ENCODE assay signal across 8 mouse cellular contexts in genomic region chr6:128445761-128446535, GRCm38 (mm10). TPM values are rescaled to one million over a fixed set of nuclear protein-coding genes. Genes with fewer than 3 reads are reported as not detected.
DNase-seq lines count a peak whose midpoint lies in the region; ATAC-seq and TF ChIP-seq lines count a peak whose summit lies in the region.

No protein-coding gene starts in this region.

- DNase-seq in layer of hippocampus, adult 2 months (ENCODE audit: low spot score in 2 of 2) = peak; percentile 52 to 63
- no peak for DNase-seq in layer of hippocampus, adult 9-10 months (ENCODE audit: low spot score)
- peak; percentile 79 for DNase-seq in adrenal gland, postnatal 10 days
- peak; percentile 55 to 73 for DNase-seq in heart, postnatal 14 days
- peak; percentile 71 to 78 for DNase-seq in kidney, postnatal 4 days

- intact Hi-C loops in heart, postnatal 14 days (cut with DNase I) = loop anchor here (1.0 kb wide), 1 partner anchor 33 kb away; no protein-coding TSS in a partner anchor

- peak; percentile 88 for TF ChIP-seq CTCF in layer of hippocampus, adult 2 months (conservative IDR thresholded peaks at IDR 0.05)
- peak; percentile 53; the same call in 1 of the 2 replicates for TF ChIP-seq CTCF in embryonic fibroblast, embryonic 13.5 days (IDR thresholded peaks at IDR 0.05; ENCODE audit: borderline replicate concordance, insufficient read depth, low read length)

- ATAC-seq in stomach, embryonic 14.5 days (ENCODE audit: insufficient number of reproducible peaks, insufficient read depth, low FRiP score, low read depth) = peak; percentile 59; the same call in 1 of the 2 replicates

- H3K4me1 ChIP-seq in embryonic fibroblast, embryonic 13.5 days (ENCODE audit: control insufficient read depth, insufficient read depth, low read length) = no peaks in the 10 kb centered on the region
- H3K4me1 ChIP-seq in megakaryocyte, embryonic 14.5 days = peaks cover 17% of the 10 kb centered on the region
- H3K4me1 ChIP-seq in stomach, embryonic 14.5 days (ENCODE audit: control insufficient read depth, insufficient read depth, low read length) = no peaks in the 10 kb centered on the region

- H3K36me3 ChIP-seq in megakaryocyte, embryonic 14.5 days (replicated peaks; ENCODE audit: low read length) = no peaks in the 10 kb centered on the region
- no peaks in the 10 kb centered on the region for H3K36me3 ChIP-seq in stomach, embryonic 14.5 days (ENCODE audit: control insufficient read depth, insufficient read depth, low read length)

- H3K4me2 ChIP-seq in stomach, embryonic 14.5 days (replicated peaks; ENCODE audit: low read depth, low read length) = peak overlapping the region; percentile 27

- H3K9ac ChIP-seq in stomach, embryonic 14.5 days (replicated peaks; ENCODE audit: low read depth, low read length) = no peak overlapping the region

- H3K4me3 ChIP-seq in layer of hippocampus, adult 2 months = peak overlapping the region; percentile 5
- H3K4me3 ChIP-seq in embryonic fibroblast, embryonic 13.5 days (ENCODE audit: insufficient read depth, low read length) = no peak overlapping the region
- H3K4me3 ChIP-seq in megakaryocyte, embryonic 14.5 days (replicated peaks) = peak overlapping the region; percentile 53
- no peak overlapping the region for H3K4me3 ChIP-seq in stomach, embryonic 14.5 days (ENCODE audit: low read depth, low read length)

- H3K9me3 ChIP-seq in megakaryocyte, embryonic 14.5 days = no peaks in the 10 kb centered on the region
- H3K9me3 ChIP-seq in stomach, embryonic 14.5 days (ENCODE audit: control insufficient read depth, low read depth, low read length) = no peaks in the 10 kb centered on the region

- no peak overlapping the region for H3K27ac ChIP-seq in layer of hippocampus, adult 2 months
- H3K27ac ChIP-seq in embryonic fibroblast, embryonic 13.5 days (ENCODE audit: insufficient read depth, low read length) = no peak overlapping the region
- no peak overlapping the region for H3K27ac ChIP-seq in stomach, embryonic 14.5 days (ENCODE audit: low read length)

- WGBS in stomach, embryonic 14.5 days = 13% methylated on average over 14 of the region's 14 CpGs

- no peak for TF ChIP-seq POLR2A in embryonic fibroblast, embryonic 13.5 days (IDR thresholded peaks at IDR 0.05; ENCODE audit: low read depth, low read length)

- H3K27me3 ChIP-seq in megakaryocyte, embryonic 14.5 days (replicated peaks) = peaks cover 12% of the 10 kb centered on the region
- no peaks in the 10 kb centered on the region for H3K27me3 ChIP-seq in stomach, embryonic 14.5 days (ENCODE audit: control insufficient read depth, insufficient read depth, low read length)

RNA-seq across cellular contexts. Expression of gene Fkbp4, which starts 7.5 kb away (rescaled TPM):
- total RNA-seq in layer of hippocampus, adult 2 months (2021) = 100 to 1,000 TPM; 105 to 115 TPM
- 100 to 1,000 TPM; 170 to 173 TPM for total RNA-seq in adrenal gland, postnatal 10 days (2021)
- 79.9 and 102 TPM in 2 replicates for polyA plus RNA-seq in embryonic fibroblast, embryonic 13.5 days (2011; ENCODE audit: insufficient read length, low read depth, missing spikeins)
- 100 to 1,000 TPM; 259 to 278 TPM for total RNA-seq in heart, postnatal 14 days (2021)
- polyA plus RNA-seq in megakaryocyte, embryonic 14.5 days (2012; ENCODE audit: insufficient read depth, low replicate concordance) = 174 and 185 TPM in 2 replicates
- 392 and 413 TPM in 2 replicates for polyA plus RNA-seq in stomach, embryonic 14.5 days (2014; fragmentation: Nextera tagmentation; extraction: Ambion mirVana)

RNA-seq across cellular contexts. Expression of gene Itfg2, which starts 21.2 kb away (rescaled TPM):
- 10 to 100 TPM; 23.8 to 28.6 TPM for total RNA-seq in layer of hippocampus, adult 2 months (2021)
- 10 to 100 TPM; 19.2 to 19.9 TPM for total RNA-seq in adrenal gland, postnatal 10 days (2021)
- polyA plus RNA-seq in embryonic fibroblast, embryonic 13.5 days (2011; ENCODE audit: insufficient read length, low read depth, missing spikeins) = 12.1 and 15.2 TPM in 2 replicates
- total RNA-seq in heart, postnatal 14 days (2021) = 10 to 100 TPM; 22.3 to 23.2 TPM
- polyA plus RNA-seq in megakaryocyte, embryonic 14.5 days (2012; ENCODE audit: insufficient read depth, low replicate concordance) = 10.0 and 20.3 TPM in 2 replicates
- 33.4 and 39.0 TPM in 2 replicates for polyA plus RNA-seq in stomach, embryonic 14.5 days (2014; fragmentation: Nextera tagmentation; extraction: Ambion mirVana)

RNA-seq across cellular contexts. Expression of gene Nrip2, which starts 46.9 kb away (rescaled TPM):
- 10 to 100 TPM; 18.4 to 20.3 TPM for total RNA-seq in layer of hippocampus, adult 2 months (2021)
- total RNA-seq in adrenal gland, postnatal 10 days (2021) = 1 to 10 TPM; 3.0 to 4.7 TPM
- 3.5 and 9.1 TPM in 2 replicates for polyA plus RNA-seq in embryonic fibroblast, embryonic 13.5 days (2011; ENCODE audit: insufficient read length, low read depth, missing spikeins)
- total RNA-seq in heart, postnatal 14 days (2021) = 1 to 10 TPM; 2.5 to 3.5 TPM
- polyA plus RNA-seq in megakaryocyte, embryonic 14.5 days (2012; ENCODE audit: insufficient read depth, low replicate concordance) = not detected in 2 replicates
- polyA plus RNA-seq in stomach, embryonic 14.5 days (2014; fragmentation: Nextera tagmentation; extraction: Ambion mirVana) = 5.8 and 7.4 TPM in 2 replicates

Comparison
In these comparisons a context has a peak if more than half of its experiments do, and no peak if none do; other contexts are left out.
1. H3K4me3 ChIP-seq: peak in layer of hippocampus, adult 2 months (single experiment) and megakaryocyte, embryonic 14.5 days (single experiment); none in embryonic fibroblast, embryonic 13.5 days (single experiment) and stomach, embryonic 14.5 days (single experiment).